Mouse (Mus musculus): ENCODE measurements around the gene Mllt3. TPM values are rescaled to one million over a fixed set of nuclear protein-coding genes. Genes with fewer than 3 reads are reported as not detected.

The Mllt3 gene
- polyA plus RNA-seq, 1 experiment from 2014 or later: 34.8 TPM

- Histone ChIP-seq H3K27me3 (ENCODE audit: insufficient read depth, low read length) (no peaks in the 10 kb centered on the region), H3K9ac (replicated peaks) (no peak overlapping the region), H3K4me2 (ENCODE audit: low read depth, low read length) (no peak overlapping the region), H3K36me3 (replicated peaks; ENCODE audit: insufficient read depth, low read length) (peaks cover under 1% of the 10 kb centered on the region; the same call in 1 of the 2 replicates), H3K4me3 (ENCODE audit: low read depth, low read length) (no peak overlapping the region), H3K4me1 (ENCODE audit: insufficient read depth) (no peaks in the 10 kb centered on the region), H3K9me3 (ENCODE audit: low read length) (no peaks in the 10 kb centered on the region), H3K27ac (ENCODE audit: low read depth) (no peak overlapping the region)
- TF ChIP-seq EP300 (IDR thresholded peaks at IDR 0.05; ENCODE audit: low read depth) (no peak), CTCF (IDR thresholded peaks at IDR 0.05; ENCODE audit: low read depth) (no peak)
- ATAC-seq (no peak), DNase-seq (no peak)
- WGBS (ENCODE audit: insufficient replicate concordance): 67% methylated on average over 11 of the region's 11 CpGs
Measured at GRCm38 (mm10) chr4:87767711-87768561, 265.2 kb downstream of the Mllt3 start.

- TF ChIP-seq CTCF (IDR thresholded peaks at IDR 0.05; ENCODE audit: low read depth) (no peak), EP300 (IDR thresholded peaks at IDR 0.05; ENCODE audit: low read depth) (no peak)
- WGBS (ENCODE audit: insufficient replicate concordance): 45% methylated on average over 3 of the region's 3 CpGs
- no peak for DNase-seq
- Histone ChIP-seq H3K9ac (replicated peaks) (no peak overlapping the region), H3K9me3 (ENCODE audit: low read length) (no peaks in the 10 kb centered on the region), H3K4me2 (ENCODE audit: low read depth, low read length) (no peak overlapping the region), H3K27ac (ENCODE audit: low read depth) (no peak overlapping the region), H3K4me3 (ENCODE audit: low read depth, low read length) (no peak overlapping the region), H3K36me3 (replicated peaks; ENCODE audit: insufficient read depth, low read length) (no peaks in the 10 kb centered on the region), H3K4me1 (ENCODE audit: insufficient read depth) (no peaks in the 10 kb centered on the region), H3K27me3 (ENCODE audit: insufficient read depth, low read length) (no peaks in the 10 kb centered on the region)
- no peak for ATAC-seq
Measured at GRCm38 (mm10) chr4:87765729-87766128, 267.4 kb downstream of the Mllt3 start.

GRCm38 (mm10) chr4:87761075-87761474, 272.1 kb downstream of the Mllt3 start:
- Histone ChIP-seq H3K4me2 (ENCODE audit: low read depth, low read length) (no peak overlapping the region), H3K9me3 (ENCODE audit: low read length) (no peaks in the 10 kb centered on the region), H3K4me1 (ENCODE audit: insufficient read depth) (no peaks in the 10 kb centered on the region), H3K27ac (ENCODE audit: low read depth) (no peak overlapping the region), H3K27me3 (ENCODE audit: insufficient read depth, low read length) (no peaks in the 10 kb centered on the region), H3K36me3 (replicated peaks; ENCODE audit: insufficient read depth, low read length) (no peaks in the 10 kb centered on the region), H3K9ac (replicated peaks) (no peak overlapping the region), H3K4me3 (ENCODE audit: low read depth, low read length) (no peak overlapping the region)
- ATAC-seq (no peak), DNase-seq (no peak)
- 67% methylated on average over 2 of the region's 2 CpGs for WGBS (ENCODE audit: insufficient replicate concordance)
- TF ChIP-seq EP300 (IDR thresholded peaks at IDR 0.05; ENCODE audit: low read depth): no peak

GRCm38 (mm10) chr4:87760297-87760696, 272.9 kb downstream of the Mllt3 start:
- H3K27me3 ChIP-seq (ENCODE audit: insufficient read depth, low read length): no peaks in the 10 kb centered on the region
- H3K4me2 ChIP-seq (ENCODE audit: low read depth, low read length): no peak overlapping the region
- DNase-seq: no peak
- no peak overlapping the region for H3K4me3 ChIP-seq (ENCODE audit: low read depth, low read length)
- no peaks in the 10 kb centered on the region for H3K36me3 ChIP-seq (replicated peaks; ENCODE audit: insufficient read depth, low read length)
- H3K9ac ChIP-seq (replicated peaks): no peak overlapping the region
- 50% methylated on average over 1 of the region's 1 CpGs for WGBS (ENCODE audit: insufficient replicate concordance)
- H3K4me1 ChIP-seq (ENCODE audit: insufficient read depth): no peaks in the 10 kb centered on the region
- H3K9me3 ChIP-seq (ENCODE audit: low read length): no peaks in the 10 kb centered on the region
- H3K27ac ChIP-seq (ENCODE audit: low read depth): no peak overlapping the region
- no peak for ATAC-seq
- no peak for TF ChIP-seq CTCF (IDR thresholded peaks at IDR 0.05; ENCODE audit: low read depth)
- TF ChIP-seq EP300 (IDR thresholded peaks at IDR 0.05; ENCODE audit: low read depth): no peak

- Histone ChIP-seq H3K27ac (ENCODE audit: low read depth) (no peak overlapping the region), H3K4me1 (ENCODE audit: insufficient read depth) (no peaks in the 10 kb centered on the region), H3K4me2 (ENCODE audit: low read depth, low read length) (no peak overlapping the region), H3K36me3 (replicated peaks; ENCODE audit: insufficient read depth, low read length) (no peaks in the 10 kb centered on the region), H3K4me3 (ENCODE audit: low read depth, low read length) (no peak overlapping the region), H3K27me3 (ENCODE audit: insufficient read depth, low read length) (no peaks in the 10 kb centered on the region), H3K9ac (replicated peaks) (no peak overlapping the region), H3K9me3 (ENCODE audit: low read length) (no peaks in the 10 kb centered on the region)
- 68% methylated on average over 2 of the region's 2 CpGs for WGBS (ENCODE audit: insufficient replicate concordance)
- ATAC-seq (no peak), DNase-seq (no peak)
- TF ChIP-seq EP300 (IDR thresholded peaks at IDR 0.05; ENCODE audit: low read depth) (no peak), CTCF (IDR thresholded peaks at IDR 0.05; ENCODE audit: low read depth) (no peak)
Measured at GRCm38 (mm10) chr4:87759625-87760024, 273.5 kb downstream of the Mllt3 start.

- H3K4me2 ChIP-seq (ENCODE audit: low read depth, low read length): no peak overlapping the region
- H3K4me1 ChIP-seq (ENCODE audit: insufficient read depth): no peaks in the 10 kb centered on the region
- 77% methylated on average over 6 of the region's 6 CpGs for WGBS (ENCODE audit: insufficient replicate concordance)
- ATAC-seq (no peak), DNase-seq (no peak)
- H3K36me3 ChIP-seq (replicated peaks; ENCODE audit: insufficient read depth, low read length): no peaks in the 10 kb centered on the region
- no peak overlapping the region for H3K4me3 ChIP-seq (ENCODE audit: low read depth, low read length)
- H3K9me3 ChIP-seq (ENCODE audit: low read length): no peaks in the 10 kb centered on the region
- no peaks in the 10 kb centered on the region for H3K27me3 ChIP-seq (ENCODE audit: insufficient read depth, low read length)
- TF ChIP-seq CTCF (IDR thresholded peaks at IDR 0.05; ENCODE audit: low read depth) (no peak), EP300 (IDR thresholded peaks at IDR 0.05; ENCODE audit: low read depth) (no peak)
- H3K9ac ChIP-seq (replicated peaks): no peak overlapping the region
- no peak overlapping the region for H3K27ac ChIP-seq (ENCODE audit: low read depth)
Measured at GRCm38 (mm10) chr4:87759110-87759509, 274.1 kb downstream of the Mllt3 start.
